Mouse (Mus musculus) spleen, adult 2 months (tissue): ENCODE results near the gene Rars.

Experiments used
- CTCF ChIP-seq: fragments of 200-500 bp; IDR thresholded peaks from 2 replicates; pipeline ENCODE4 v1.5.1; 2011; ENCODE audit warnings: mild to moderate bottlenecking, inconsistent platforms; ENCODE audit not compliant: insufficient read depth, insufficient read length, insufficient replicate concordance; ENCODE audit errors: extremely low read depth
- POLR2A ChIP-seq: fragments of 200-500 bp; IDR thresholded peaks from 2 replicates; pipeline ENCODE4 v1.6.1; 2011; ENCODE audit warnings: low read depth, low read length, inconsistent platforms

DNA sequence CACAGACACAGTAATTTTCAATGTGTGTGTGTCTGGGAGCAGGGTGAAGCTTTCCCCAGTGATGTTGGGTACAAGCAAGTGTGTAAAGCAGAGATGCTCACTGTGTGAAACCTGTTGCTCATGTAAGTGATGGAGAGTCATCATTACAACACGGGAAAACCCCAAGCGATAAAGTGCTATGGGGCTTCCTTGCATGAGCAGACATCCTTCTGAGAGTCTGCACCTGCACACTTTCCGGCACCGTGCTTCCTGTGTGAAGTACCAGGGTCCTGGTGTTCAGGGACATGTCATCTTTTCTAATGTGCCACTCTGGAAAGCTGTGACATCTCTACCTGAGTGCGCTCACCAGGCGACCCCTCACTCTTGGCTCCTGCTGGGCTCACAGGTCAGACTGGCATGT is 48.5 kb upstream of the Rars start:
- TF ChIP-seq POLR2A (no peak), CTCF (no peak)
